Mouse (Mus musculus): Measurements from ENCODE around the gene Ppfia1. TPM values are rescaled to one million over a fixed set of nuclear protein-coding genes. Genes with fewer than 3 reads are reported as not detected.

The Ppfia1 gene
- polyA plus RNA-seq, 2 experiments from 2014 or later, result 28.3 to 31.6 TPM

DNA sequence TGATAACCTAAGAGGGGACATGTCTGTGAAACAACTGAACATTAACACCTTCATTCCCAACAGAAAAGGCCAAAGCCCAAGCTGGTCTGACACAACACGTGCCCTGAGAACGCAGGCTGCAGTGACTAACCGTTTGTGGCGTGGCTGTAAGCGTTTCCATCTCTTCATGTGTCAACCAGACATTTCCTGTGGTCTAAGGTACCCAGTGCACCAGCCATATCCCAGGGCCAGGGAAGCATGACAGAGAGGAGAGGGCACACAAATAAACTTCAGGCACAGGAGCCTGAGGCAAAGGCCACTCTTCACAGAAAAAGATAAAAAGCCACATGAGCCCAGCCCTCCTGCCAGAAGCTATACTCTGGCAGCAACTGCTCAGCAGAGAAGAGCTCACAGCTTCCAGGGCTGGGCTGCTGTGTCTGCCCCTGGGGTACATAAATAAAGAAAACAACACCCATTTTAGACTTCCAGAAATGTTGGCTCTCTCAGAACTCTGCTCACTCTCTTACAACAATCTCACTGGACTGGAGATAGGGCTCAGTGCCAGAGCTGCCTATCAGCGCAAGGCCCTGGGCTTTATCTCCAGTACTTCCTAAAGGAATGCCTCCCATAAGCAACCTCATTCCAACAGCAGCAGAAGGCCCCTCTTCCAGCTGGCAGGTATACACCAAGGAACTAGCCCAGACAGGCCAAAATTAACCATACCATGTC lies 64.3 kb downstream of the Ppfia1 start:
- ATAC-seq, result no peak

- no peak for ATAC-seq
These were observed 73.2 kb downstream of the Ppfia1 start for GRCm38 (mm10) chr7:144480314-144480713.

GRCm38 (mm10) chr7:144479569-144479968 lies 74.0 kb downstream of the Ppfia1 start:
- no peak for ATAC-seq

DNA sequence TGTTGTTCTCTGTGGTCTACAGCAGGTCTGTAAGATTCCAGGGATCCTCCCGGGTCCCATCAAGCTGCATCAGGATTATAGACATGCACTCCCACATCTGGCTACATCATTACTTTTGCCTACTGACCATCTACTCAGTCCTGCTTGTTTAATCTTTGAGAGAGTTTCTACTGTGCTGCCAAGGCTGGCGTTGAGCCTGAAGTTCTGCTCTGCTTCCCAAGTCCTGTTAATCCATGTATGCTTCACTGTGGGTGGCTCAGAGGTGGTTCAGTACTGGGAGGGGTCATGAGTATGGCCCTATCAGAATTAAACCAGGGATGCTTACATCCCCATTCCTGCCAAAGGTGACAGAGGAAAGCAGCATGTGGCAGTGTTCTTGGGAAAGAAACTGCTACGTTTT lies 77.8 kb downstream of the Ppfia1 start:
- ATAC-seq, result no peak

- ATAC-seq, result no peak
These were observed 80.0 kb downstream of the Ppfia1 start for GRCm38 (mm10) chr7:144473486-144473885.

DNA sequence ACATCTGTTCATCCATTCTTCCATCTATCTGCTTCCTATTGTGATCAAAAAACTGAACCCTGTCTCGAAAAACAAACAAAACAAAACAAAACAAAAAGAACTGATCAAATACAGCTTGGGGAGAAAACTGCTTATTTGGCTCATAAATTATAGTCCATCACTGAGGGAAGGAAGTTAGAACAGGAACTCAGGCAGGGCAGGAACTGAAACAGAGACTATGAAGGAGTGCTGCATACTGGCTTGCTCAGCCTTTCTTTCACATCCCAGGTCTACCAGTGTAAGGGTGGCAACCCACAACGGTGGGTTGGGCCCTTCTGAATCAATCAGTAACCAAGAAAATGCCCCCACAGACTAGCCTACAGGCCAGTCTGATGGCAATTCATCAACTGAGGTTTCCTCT lies 82.4 kb downstream of the Ppfia1 start:
- no peak for ATAC-seq

- ATAC-seq, result peak; percentile 45
These were observed 82.9 kb downstream of the Ppfia1 start, which contains the start of gene Cttn for GRCm38 (mm10) chr7:144470545-144471059. Gene Cttn, minus strand, starts transcription at chr7:144471009.

- ATAC-seq, result no peak
These were observed 83.5 kb downstream of the Ppfia1 start for GRCm38 (mm10) chr7:144469908-144470544.

GRCm38 (mm10) chr7:144469181-144469641 lies 84.3 kb downstream of the Ppfia1 start:
- no peak for ATAC-seq

- ATAC-seq, result no peak
These were observed 84.8 kb downstream of the Ppfia1 start for GRCm38 (mm10) chr7:144468741-144469140.

DNA sequence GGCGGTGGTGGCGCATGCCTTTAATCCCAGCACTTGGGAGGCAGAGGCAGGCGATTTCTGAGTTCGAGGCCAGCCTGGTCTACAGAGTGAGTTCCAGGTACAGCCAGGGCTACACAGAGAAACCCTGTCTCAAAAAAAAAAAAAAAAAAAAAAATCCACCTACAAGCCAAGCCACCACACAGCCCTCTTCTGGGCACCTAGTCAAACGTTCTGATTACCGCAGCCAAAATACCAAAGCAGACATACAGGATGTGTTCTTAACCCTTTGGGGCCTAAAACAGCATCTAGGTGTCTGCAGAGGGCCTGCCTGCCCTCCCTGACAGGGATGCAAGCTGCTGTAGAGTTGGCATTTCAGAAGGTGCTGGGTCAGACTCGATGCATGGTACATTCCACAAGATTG lies 91.0 kb downstream of the Ppfia1 start:
- no peak for ATAC-seq

- ATAC-seq, result no peak
These were observed 92.2 kb downstream of the Ppfia1 start for GRCm38 (mm10) chr7:144461246-144461902.

- ATAC-seq, result no peak
These were observed 94.6 kb downstream of the Ppfia1 start for GRCm38 (mm10) chr7:144458881-144459280.

- no peak for ATAC-seq
These were observed 102.9 kb downstream of the Ppfia1 start for GRCm38 (mm10) chr7:144450661-144451060.

DNA sequence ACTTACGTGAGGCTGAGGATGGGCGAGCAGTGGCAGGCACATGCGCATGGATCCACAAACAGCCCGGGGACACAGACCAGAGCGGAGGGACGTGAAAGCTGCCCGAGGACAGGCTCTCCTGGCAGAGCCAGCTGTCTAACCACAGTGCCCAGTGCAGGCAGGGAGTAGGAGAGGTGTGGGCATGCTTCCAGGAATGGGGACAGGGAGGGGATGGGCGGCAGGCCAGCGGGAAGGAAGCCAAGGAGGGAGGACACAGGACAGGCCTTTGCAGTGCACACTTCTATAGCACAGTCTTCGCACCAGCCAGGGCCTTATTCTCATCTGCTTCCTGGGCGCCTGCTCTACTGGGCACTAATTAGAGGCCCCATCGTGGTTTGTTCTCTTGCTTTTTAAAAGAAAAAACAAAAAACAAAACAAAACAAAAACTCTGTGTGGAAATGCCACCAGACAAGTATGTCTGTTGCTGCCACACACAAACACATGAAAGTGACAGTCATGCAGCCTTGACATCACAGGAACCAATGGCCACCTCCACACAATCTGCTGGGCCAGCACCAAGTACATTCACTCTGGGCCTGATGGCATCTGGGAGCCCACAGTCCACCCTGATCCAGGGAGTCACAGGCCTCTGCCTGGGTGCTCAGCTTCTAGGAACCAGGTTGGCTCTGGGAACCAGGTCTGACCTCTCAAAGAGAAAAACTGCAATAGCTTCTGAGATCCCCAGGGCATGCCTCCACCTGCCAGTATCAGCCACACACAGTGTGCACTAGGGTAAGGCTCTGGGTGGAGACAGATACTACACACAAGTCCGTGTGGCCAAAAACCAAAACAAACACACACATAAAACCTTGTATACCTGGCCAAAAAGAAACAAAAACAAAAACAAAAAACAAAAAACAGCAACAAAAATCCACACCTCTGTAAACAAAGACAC lies 103.6 kb downstream of the Ppfia1 start:
- no peak for ATAC-seq

- no peak for ATAC-seq
These were observed 105.3 kb downstream of the Ppfia1 start for GRCm38 (mm10) chr7:144448186-144448585.

GRCm38 (mm10) chr7:144447146-144447545 lies 106.4 kb downstream of the Ppfia1 start:
- ATAC-seq, result peak; percentile 56

DNA sequence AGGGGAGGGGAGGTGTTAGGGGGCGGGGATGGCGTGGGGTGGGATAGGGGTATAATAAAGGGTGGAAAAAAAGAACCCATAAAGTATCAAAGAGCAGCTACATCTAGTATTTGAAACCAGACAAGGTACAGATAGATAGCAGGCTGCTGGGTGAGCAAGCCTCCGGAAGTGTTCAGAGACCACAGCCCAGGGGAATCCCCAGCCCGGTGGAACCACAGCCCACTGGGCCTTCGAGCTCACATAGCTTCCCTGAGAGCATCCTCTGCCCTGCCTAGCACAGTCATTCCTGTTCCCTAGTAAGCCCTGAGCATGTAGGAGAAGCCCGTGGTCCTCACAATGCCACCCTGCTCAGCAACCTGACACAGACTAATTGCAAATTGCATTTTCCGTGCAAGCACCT lies 108.7 kb downstream of the Ppfia1 start:
- peak; percentile 95 for ATAC-seq

- no peak for ATAC-seq
These were observed 111.6 kb downstream of the Ppfia1 start for GRCm38 (mm10) chr7:144441976-144442375.

GRCm38 (mm10) chr7:144441466-144441865 lies 112.1 kb downstream of the Ppfia1 start:
- no peak for ATAC-seq

DNA sequence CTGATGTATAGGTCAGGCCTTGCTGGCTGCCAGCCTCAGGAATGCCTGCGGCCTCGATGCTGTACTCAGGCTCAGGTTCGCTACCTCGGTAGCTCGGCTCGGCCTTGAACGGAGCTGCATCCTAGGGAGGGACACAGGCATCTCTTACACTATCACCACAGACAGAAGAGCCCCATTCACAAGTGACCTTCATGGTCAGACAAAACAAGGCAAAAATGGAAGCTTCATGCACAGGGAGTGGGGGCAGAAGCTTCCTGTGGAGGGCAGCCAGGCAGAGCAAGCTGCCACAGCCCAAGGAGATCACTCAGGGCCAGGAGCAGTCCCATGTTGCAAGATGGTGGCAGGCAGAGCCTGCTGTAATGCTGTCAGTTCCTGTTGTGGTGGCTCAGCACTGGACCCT lies 114.7 kb downstream of the Ppfia1 start:
- no peak for ATAC-seq

DNA sequence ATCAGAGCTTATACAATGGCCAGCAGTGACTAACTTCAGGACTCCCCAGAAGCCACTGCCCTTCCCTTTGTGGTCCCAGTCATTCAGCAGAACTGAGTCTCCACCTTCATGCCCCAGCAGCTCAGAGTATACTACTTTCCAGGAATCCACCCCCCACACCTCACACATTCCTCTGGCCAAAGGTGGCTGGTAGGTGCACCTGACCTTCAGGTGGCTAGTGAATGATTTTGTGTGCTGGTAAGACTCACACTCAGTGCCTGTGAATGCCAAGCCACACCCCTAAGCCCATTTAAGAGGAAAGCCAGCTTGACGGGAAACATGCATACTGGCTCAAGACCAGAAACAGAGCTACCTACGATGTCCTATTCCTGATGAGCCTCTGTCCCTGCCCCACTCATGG lies 120.6 kb downstream of the Ppfia1 start:
- no peak for ATAC-seq

Data from CD4-positive, CD25-positive, alpha-beta regulatory T cell, adult 4 months (primary cell).